Mouse (Mus musculus): ENCODE results near the gene Vangl2.
A peak's percentile ranks its signal among the peaks of the same experiment; 100 is the strongest.

Vangl2 gene

DNA sequence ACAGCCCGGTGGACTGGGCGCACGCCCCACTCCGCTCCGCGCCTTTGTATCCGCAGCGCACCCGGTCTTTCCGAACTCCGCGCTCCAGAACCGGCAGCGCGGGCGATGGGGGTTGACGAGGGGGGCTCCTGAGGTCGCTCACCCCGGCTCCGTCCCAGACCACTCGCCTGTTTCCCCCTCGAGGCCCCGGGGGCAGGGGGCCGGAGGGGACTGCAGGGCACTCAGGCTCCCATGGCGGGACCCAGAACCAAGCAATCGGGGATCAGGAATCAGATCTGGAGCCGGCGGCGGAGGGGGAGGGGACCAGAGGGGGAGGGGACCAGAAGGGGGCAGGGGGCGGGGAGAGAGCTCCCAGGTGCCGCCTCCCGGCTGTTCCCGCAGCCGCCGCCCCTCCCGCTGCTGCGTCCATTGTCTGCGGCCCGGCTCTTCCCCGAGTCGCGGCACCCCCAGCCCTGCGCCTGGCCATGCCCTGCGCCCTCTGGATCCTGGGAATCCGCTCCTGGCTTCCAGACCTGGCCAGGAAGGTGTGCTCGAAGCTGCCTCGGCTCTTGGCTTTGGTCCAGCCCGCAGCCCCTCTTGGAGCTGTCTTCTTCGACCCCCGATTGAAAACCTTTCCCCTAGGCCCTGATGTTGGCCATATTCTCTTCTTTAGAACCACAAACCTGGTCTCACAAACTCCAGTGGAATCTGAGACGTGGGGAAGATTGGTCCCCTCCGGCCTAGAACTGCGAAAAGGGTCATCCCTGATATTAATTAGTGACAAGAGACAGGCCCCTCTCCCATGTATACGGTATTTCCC lies 1.0 kb downstream of the Vangl2 start:
- DNase-seq: peak; percentile 90

DNA sequence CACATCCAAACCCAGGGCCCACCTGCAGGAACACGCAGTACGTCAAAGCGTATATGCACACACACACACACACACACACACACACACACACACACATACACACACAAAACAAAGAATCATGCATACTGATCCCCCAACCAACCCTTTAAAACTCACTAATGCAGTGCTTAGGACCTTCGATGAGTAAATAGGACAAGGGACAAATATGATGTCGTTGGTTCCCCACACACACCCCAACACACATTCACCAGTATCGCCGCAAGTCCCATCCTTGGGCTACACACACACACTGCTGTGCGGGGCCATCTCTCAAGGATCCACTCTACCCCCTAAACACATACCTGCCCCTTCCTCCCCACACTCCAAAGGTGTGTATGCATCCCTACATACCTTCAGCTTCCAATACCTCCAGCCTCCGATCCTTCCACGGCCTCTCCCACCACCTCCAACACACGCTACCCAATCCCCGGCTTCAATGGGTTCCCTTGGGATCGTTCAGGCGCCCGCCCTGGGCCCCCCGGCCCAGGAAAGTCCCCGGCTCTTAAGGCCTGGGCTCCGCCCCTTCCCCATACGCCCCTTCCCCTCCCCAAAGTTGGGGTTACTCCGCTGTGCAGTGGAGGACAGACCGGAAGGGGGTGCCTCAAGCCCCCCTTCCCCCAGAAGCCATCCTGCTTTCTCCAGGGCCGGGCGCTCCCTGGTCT lies 1.9 kb downstream of the Vangl2 start:
- DNase-seq: peak; percentile 31

DNA sequence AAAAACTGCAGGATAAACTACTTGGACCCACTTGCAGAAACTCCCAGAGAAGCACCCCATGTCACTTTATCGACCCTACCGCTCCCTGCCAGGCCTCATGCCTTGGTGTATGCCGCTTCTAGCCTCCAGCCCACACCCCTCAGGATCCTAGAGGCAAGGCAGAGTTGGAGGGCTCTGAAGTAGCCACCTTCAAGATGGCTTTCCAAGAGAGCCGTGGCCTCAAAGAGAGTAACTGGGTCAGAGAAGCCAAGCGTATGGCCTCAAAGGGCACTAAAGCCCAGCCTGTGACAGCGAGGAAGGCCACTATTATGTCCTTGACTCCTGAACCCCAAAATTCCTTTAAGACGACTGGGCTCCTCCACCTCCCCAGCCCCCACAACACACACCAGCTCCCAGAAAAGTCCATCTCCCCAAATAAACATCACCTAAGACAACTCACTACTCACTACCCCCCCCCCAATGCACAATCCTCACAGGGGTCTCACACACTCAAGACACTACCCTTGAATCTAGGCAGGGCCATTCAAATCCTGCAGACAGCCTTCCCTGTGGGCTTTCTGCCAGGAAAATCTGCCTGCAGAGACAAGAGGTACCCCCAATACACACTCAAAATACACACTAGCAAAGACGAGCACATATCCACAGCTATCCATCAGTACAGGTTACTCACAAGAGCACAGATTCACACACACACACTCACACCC lies 2.9 kb downstream of the Vangl2 start:
- no peak for DNase-seq

DNA sequence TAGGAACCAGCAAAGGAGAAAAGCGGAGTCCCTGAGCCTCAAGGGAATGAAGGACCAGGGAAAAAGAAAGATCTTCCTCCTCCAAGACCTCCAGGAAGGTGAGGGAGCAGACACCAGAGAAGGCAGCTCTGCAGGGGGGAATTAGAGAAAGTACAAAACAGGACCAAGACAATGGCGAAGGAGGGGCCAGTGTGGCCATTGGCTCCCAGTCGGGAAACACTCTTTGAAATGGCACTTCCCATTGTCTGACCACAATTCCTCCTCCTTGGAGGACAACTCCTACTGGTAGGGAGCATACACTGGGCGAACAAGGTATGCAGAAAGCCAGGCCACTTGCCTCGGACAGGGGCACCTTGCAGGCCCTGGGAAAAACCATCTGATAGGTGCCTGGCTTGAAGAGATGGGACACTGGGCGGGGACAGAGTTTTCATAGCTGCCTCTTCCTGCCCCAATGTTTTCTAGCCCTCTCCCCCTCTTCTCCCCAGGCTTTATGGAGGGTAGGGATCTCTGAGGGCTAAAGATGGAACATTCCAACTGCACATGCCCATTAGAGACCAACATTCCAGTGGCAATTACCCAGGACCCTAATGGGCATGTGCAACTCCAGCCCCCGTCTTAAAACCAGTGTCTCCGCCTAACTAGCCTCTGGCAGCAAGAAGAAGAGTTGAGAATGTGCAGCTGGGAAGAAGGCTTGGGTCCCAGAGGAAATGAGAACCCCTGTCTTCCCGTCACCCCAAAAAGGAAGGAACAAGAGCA lies 3.9 kb downstream of the Vangl2 start:
- DNase-seq: no peak

DNA sequence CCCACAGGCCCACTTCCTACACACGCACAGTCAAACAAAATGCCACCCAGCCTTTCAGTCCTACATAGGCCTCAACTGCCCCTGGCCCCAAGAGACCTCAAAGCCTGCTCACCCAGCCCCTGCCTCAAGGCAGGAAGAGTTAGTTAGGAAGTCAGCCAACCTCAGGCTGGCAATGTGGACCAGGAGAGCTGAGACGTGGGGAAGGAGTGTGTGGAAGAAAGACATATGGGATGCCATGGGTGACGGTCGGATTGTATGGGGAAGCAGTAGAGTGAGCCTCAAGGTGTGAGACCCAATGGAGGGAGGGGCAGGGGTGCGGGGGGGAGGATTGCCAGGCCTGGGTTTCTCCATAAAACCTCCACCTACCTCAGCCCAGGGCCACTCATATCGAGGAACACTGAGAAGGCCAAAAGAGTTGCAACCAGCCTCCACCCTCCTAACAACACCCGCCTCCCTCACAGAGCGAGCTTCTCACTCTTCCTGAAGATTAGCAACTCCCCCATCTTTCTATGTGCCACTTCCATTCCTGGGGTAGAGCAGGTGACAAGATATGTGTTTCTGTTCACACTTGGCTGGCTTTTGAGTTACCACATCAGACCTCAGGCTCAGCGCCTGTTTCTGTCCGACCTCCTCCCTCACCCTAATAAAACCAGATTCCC lies 8.3 kb downstream of the Vangl2 start:
- DNase-seq: no peak

DNA sequence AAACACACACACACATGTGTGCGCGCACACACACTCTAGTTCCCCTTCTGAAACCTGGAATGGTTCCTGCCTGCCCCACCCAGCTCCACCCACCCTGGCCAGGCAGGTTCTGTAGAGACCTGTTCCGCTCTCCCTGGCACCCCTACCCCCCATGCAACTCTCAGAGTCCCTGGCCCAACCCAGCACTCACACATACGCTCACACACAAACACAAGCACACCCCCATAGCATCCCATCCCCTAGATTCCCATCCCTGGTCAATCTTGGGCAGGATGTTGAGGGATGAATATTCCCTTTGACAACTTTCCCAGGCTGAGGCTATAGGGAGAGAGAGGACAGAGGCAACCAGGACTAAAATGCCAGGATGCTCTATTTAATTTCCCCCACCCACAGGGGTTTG lies 8.9 kb downstream of the Vangl2 start:
- no peak for DNase-seq

DNA sequence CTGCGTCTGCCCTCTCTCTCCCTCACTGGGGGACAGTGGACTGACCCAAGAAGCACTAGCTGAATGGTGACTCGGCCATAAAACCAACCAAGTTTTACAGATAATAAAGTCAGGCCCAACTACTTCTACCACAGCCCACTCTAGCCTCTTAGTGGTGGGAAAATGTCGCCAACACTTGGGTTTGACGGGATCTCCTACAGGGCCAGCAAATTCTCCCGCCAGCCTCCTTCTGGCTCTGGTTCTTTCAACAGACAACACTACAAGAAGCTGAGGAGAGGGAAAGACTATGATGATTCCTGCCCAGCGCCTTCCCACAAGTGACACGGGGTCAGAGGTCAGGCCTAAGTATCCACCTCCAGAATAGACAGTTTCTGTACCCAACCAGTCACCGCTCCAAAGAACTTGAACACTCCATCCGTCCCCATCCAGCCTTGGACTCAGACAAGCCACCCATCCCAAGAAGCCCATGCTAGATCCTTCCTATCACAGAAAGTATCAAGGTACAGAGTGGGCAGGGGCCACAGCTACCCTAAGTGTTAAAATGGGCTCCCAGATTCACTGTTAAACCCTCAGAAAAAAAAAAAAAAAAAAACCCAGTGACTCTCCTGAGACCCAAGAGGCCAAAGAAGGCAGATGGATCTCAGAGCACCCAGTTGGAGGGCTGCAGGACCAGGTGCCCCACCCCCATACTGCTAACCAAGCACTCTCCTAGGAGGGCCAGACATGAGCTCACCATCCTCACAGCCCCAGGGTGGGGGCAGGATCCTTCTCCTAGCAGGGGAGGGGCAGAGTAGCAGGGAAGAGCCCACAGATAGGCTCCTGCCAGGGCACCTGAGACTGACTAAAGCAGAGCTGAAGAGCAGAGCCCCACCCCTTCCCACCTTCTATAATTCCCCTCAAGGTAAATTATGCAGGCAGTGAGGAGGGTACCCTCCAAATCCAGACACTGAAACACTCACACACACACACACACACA lies 9.6 kb downstream of the Vangl2 start:
- no peak for DNase-seq

DNA sequence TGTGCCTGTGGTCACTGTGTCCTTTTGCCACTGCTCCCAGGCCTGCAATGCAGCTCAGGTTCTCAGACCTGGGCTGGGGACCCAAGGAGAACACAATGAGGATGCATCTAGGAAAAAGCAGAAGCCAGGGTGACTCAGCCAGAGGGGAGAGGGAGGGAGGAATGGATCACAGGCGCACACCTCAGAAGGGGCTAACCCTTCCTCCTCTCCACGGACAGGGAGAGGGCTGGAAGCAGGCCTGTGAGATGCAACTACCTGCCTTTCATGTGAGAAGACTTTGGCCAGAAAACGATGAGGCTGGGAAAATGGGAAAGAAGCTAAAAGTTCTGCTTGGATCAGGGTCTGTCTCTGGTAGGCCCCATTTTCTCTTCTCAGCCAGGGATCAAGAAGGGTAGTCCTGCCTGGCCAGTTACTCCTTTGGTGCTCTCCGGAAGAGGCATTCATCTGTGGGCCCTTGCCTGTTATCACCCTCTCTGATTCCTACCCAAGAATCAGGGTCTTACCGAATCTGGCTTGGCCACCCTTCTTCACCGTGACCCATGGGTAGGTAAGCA lies 10.7 kb downstream of the Vangl2 start:
- no peak for DNase-seq

DNA sequence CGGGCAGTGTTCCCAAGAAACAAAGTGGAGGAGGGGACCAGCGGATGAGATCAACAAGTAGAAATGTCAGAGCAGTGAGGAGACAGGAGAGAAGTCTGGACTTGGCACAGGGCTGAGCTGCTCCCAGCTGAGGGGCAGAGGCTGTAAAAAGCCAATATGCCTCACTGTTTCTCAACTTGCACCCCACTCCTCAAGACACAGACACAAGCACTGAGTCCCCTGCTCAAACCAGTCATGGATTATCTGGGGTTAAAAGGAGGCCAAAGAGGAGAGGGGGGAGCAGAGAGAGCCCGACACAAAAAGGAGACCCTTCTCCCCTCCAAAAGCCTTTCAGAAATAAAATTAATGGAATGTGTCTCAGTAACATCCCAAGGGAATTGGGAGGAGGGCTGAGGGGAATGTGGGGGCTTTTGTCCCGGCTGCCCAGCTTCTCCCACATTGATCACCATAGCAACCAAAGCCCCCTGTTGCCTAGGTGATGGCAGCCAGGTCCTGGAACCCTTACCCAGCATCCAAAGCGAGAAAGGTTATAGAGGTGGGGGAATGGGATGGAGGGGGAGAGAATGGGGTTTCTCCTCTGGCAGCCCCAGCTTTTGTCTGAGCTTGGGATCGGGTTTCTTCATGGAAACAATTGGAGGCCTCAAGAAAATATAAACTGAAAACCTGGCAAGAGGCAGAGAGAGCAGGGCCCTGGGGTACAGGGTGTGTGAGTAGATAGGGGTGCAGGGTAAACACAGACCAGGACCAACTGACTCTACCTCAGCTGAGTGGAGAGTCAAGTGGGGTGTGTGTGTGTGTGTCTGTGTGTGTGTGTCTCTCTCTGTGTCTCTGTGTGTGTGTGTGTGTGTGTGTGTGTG lies 11.4 kb downstream of the Vangl2 start:
- no peak for DNase-seq

DNA sequence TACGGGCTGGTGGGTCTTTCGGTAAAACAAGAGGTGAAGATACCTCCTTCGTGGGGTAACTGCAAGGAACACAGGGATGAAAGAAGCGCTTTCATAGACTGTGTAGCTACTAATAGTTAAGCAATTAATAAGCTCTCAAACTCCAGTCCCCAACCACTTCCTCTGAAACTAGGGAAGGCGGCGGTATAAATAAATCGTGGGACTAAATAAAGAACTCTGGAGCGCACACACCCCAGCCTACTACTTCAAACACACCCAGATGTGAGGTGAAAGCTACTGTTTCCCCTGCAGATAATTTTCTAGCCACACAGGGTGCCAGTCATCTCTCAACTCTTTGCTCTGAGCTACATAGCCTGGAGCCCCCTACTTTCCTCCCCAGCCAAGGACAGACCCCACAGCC lies 12.2 kb downstream of the Vangl2 start:
- DNase-seq: no peak

DNA sequence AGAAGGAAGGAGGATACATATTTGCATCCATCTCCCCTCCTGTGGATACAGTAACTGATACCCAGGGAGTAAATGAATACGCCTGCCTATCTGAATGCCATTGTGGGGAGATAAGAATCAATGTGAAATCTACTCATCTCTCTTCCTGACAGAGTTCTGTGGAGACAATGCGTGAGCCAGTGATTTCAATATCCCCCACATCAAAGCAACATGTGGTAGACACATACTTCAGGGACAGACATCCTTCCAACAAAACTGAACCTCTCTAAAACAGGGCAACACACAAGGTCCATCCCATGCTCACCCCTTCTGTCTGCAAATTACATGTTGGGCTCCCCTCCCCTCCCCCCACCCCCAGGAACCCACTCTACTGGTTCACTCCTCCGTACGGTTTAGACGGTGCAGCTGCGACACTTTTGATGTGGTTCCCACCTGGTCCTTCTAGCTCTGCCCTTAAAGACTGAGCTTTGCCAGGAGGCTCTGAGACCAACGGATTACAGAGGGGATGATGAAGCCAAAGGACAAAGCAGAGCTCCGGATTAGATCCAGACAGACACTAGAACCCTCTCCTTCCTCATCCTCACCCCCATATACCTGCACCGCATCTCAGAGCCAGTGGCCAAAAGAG lies 12.8 kb downstream of the Vangl2 start:
- DNase-seq: no peak

DNA sequence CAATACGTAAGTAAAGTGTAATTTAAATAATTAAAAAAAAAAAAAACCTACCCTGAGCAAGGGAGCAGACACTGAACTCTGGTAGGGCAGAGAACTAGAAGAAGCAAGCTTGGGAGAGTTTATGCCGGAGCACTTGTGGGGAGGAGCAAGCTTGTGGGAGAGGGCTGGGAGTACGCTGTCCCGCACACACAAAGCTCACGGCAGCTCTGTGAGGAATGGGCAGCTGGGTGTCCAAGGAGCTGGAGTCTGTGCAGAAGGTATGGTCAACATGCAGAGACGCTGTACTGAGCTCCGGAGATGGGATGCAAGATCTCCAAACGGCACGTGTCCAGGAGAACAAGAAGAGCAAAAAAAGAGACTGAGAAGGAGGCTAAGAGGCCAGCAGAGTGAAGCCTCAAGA lies 13.5 kb downstream of the Vangl2 start:
- no peak for DNase-seq

DNA sequence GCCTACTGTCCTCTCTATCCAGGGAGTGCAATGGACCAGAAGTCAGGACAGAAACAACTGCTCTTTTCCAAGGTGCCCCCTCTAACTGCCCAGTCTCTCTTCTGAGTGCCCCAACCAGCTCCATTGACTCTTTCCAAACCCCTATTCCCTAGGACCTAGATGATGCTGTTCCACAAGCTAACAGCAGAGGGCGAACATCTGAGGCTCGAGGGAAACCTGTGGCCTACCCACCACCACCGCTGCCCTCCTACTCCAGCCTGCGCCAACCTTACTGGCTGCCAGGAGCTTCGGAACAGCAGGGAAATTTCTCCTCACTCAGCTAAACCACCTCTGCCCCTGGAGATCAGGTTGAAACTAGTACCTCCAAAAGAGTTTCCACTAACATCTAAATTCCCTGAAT lies 16.2 kb downstream of the Vangl2 start:
- peak; percentile 52 for DNase-seq

DNA sequence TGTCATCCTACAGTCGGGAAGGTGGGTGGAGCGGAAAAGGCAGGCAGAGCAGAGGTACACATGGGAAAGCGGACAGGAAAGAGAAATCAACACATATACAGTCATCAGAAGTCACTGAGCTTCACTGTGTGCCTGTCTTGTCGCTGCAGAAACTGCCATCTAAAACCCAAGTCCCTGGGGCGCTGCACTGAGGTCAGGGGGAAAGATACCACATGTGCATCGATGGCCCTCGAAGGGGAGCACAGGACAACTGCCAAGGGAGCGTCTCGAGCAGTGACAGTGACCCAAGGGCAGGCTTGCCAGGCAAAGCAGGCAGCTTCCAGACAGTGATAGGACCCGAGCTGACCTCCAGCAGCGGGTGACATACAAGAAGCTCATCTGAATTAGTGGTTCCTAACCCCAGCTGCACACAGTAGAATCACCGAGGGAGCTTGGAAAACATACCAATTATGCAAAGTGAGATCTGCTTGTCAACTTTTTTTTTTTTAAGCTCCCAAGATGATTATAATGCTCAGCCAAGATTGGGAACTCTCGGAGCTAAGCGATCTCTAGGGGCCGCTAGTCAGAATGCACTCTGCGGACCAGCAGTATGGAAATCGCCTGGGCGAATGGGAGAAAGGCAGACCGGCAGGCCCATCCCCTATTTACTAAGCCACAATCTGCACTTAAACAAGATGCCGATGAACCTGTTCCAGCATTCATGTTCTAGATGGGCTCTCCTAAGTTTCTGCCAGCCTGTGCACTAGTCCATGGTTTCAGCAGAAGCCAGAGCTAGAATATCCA lies 18.0 kb downstream of the Vangl2 start:
- no peak for DNase-seq

DNA sequence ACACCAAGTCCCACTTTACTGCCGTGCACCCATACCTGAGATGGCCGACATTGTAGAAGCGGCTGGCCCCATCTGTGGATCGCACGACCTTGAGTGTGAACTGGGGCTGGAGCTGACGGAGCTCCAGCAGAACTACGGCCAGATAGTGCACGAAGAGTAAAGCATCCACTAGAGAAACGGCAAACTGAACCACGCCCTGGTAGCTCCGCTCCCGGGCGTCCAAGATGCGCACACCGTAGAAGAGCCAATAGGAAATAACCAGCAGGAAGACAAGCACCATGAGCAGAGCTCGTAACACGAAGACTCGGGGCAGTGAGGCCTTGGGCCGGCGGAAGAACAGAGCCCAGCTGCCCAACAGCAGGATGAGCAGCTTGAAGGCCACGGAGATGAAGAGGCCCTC lies 18.8 kb downstream of the Vangl2 start:
- no peak for DNase-seq

DNA sequence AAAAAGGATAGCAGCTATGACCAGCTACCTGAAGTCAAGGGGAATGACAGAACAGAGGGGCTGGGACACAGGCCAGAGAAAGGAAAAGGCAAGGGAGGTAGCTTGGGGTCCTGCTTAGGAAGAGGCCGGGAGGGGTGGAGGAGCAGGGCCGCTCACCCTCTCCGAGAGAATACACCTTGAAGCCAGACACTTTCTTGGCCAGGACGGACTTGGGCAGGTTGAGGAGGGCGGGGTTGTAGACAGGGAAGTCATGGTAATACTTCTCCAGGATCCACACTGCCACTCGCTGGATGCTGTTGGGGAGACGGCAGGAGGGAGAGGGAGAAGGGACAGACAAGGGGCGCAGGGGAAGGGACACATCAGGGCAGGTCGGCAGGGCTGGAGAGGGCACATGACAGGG lies 19.9 kb downstream of the Vangl2 start:
- DNase-seq: no peak

DNA sequence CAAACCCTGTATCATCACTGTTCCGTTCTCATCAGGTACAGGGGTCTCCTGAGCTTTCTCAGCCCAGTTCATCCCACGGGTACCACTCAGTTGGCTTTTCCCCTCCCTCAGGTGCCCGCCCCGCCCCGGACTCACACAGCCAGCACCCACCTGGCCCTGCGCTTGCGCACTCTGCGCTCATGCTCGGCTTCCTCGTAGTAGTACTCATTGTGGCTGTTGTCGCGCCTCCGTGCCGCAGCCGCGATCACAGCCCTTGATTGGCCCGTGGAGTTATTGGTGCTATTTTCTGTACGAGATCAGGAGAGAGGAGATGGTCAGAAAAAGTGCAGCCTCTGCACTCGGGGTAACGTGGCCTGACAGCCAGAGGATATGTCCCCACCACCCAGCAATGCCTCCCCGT lies 20.5 kb downstream of the Vangl2 start:
- DNase-seq: no peak

DNA sequence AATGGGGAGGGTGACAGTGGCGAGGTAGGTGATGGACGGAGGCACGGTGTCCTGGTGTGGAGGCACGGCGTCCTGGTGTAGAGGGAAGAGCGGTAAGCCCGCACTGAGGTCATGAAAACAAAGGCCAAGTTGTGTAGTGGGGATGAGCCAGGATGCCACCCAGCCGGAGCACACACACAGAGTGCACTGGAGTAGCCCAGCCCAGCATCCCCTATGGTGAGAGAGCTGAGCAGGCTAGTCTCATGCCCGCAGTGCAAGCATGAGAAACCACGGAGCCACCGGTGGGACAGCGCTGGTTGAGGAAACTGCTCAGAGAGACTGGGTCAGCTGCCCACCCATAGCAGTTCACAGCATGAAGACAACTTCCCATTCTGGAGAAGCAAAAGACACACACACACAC lies 26.6 kb downstream of the Vangl2 start:
- DNase-seq: no peak

DNA sequence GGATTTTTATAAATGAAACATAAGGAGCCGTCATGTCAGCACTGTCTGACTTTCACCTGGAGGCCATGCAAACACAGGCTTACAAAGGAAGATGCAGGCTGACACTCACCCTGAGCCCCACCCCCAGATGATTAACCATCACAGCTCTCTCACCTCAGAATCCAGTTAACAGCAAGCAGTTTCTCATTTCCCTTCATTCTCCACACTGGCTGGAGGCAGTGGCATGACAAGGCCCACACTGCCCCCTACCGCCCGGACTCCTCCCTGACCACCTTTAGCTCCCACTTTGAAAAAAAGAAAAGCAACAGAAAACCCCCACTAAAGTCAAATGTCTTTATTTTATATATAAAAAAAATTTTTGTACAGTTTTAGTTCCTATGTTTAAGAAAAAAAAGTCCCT lies 27.6 kb downstream of the Vangl2 start:
- DNase-seq: no peak

Measured in cerebellum, adult 11 months (tissue).